Mouse (Mus musculus): ENCODE measurements at regions not wholly inside any gene's neighbourhood (a gene's known extent, or its start where the extent isn't known, plus 50 kb on each side); places are given as distances from the start of the nearest gene placed in this dataset.
"Not testable (repeated sequence)": the region's sequence is repeated elsewhere in the genome, so short reads cannot be mapped to it uniquely, and the experiment has no call there.

- DNase-seq (ENCODE audit: low spot score in 2 of 2), result no peak
These were observed 165.5 kb upstream of the Stk26 start for GRCm38 (mm10) chrX:50675356-50675755.

- DNase-seq (ENCODE audit: low spot score in 2 of 2), result peak; percentile 12 to 39
These were observed 182.8 kb upstream of the Stk26 start for GRCm38 (mm10) chrX:50657835-50658565.

GRCm38 (mm10) chrX:50657180-50657834 is 183.5 kb upstream of the Stk26 start:
- no peak for DNase-seq (ENCODE audit: low spot score in 2 of 2)

- not testable (repeated sequence) for DNase-seq (ENCODE audit: low spot score in 2 of 2)
These were observed 185.5 kb upstream of the Stk26 start for GRCm38 (mm10) chrX:50655380-50655779.

GRCm38 (mm10) chrX:50641347-50641746 is 199.5 kb upstream of the Stk26 start:
- no peak for DNase-seq (ENCODE audit: low spot score in 2 of 2)

GRCm38 (mm10) chrX:50635634-50636033 is 205.2 kb upstream of the Stk26 start:
- DNase-seq (ENCODE audit: low spot score in 2 of 2), result no peak

GRCm38 (mm10) chrX:50634842-50635615 is 205.8 kb upstream of the Stk26 start:
- peak; percentile 66 to 81 for DNase-seq (ENCODE audit: low spot score in 2 of 2)

- no peak for DNase-seq (ENCODE audit: low spot score in 2 of 2)
These were observed 204.2 kb upstream of the Olfr1324 start for GRCm38 (mm10) chrX:50632536-50632935.

GRCm38 (mm10) chrX:50625336-50625735 is 197.0 kb upstream of the Olfr1324 start:
- no peak for DNase-seq (ENCODE audit: low spot score in 2 of 2)

GRCm38 (mm10) chrX:50622984-50623455 is 194.7 kb upstream of the Olfr1324 start:
- peak in 1 of 2 experiments; percentile 82 for DNase-seq (ENCODE audit: low spot score in 2 of 2)

GRCm38 (mm10) chrX:50620909-50621308 is 192.6 kb upstream of the Olfr1324 start:
- DNase-seq (ENCODE audit: low spot score in 2 of 2), result no peak

- peak in 1 of 2 experiments; percentile 88 for DNase-seq (ENCODE audit: low spot score in 2 of 2)
These were observed 191.6 kb upstream of the Olfr1324 start for GRCm38 (mm10) chrX:50619919-50620318.

- DNase-seq (ENCODE audit: low spot score in 2 of 2), result no peak
These were observed 190.6 kb upstream of the Olfr1324 start for GRCm38 (mm10) chrX:50618936-50619335.

- peak in 1 of 2 experiments; percentile 93 for DNase-seq (ENCODE audit: low spot score in 2 of 2)
These were observed 188.6 kb upstream of the Olfr1324 start for GRCm38 (mm10) chrX:50616920-50617319.

GRCm38 (mm10) chrX:50614874-50615273 is 186.6 kb upstream of the Olfr1324 start:
- peak in 1 of 2 experiments; percentile 87 for DNase-seq (ENCODE audit: low spot score in 2 of 2)

- peak in 1 of 2 experiments; percentile 81 for DNase-seq (ENCODE audit: low spot score in 2 of 2)
These were observed 186.1 kb upstream of the Olfr1324 start for GRCm38 (mm10) chrX:50614367-50614766.

- peak in 1 of 2 experiments; percentile 83 for DNase-seq (ENCODE audit: low spot score in 2 of 2)
These were observed 183.7 kb upstream of the Olfr1324 start for GRCm38 (mm10) chrX:50611765-50612591.

- peak in 1 of 2 experiments; percentile 39 for DNase-seq (ENCODE audit: low spot score in 2 of 2)
These were observed 179.8 kb upstream of the Olfr1324 start for GRCm38 (mm10) chrX:50608141-50608540.

- DNase-seq (ENCODE audit: low spot score in 2 of 2), result peak in 1 of 2 experiments; percentile 81
These were observed 179.3 kb upstream of the Olfr1324 start for GRCm38 (mm10) chrX:50607636-50608035.

GRCm38 (mm10) chrX:50605517-50605916 is 177.2 kb upstream of the Olfr1324 start:
- peak in 1 of 2 experiments; percentile 85 for DNase-seq (ENCODE audit: low spot score in 2 of 2)

- DNase-seq (ENCODE audit: low spot score in 2 of 2), result peak in 1 of 2 experiments; percentile 86
These were observed 176.7 kb upstream of the Olfr1324 start for GRCm38 (mm10) chrX:50604995-50605394.

All from urinary bladder, postnatal 36 days (tissue).